ENCODE assay signal across 10 mouse cellular contexts in the genomic region with DNA sequence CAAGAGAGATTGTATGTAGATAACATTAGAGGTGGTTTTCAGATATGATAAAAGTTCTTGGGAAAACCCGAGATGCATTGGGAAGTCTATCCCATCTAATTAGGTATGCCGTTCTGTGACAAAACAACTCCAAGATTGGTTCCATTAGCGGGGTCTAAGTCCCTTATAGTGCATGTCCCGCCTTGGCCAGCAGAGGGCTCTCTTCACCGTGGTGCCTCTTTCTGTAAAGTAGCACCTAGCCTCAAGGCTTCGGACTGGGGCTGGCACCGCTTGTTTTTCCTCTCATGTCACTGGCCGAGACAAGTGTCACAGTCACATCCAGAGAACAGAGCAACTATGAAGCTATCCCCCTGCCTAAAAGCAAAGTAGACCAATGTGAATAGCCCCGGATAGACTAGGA. TPM values are rescaled to one million over a fixed set of nuclear protein-coding genes. Genes with fewer than 3 reads are reported as not detected.
DNase-seq lines count a peak whose midpoint lies in the region; ATAC-seq lines count a peak whose summit lies in the region.
"Had no signal": no experiment of that assay in that cellular context is flagged by ENCODE, and none has a peak within 500 bp of the region (broad histone marks: within the 10 kb centered on the region; RNA-seq: fewer than 3 reads in every experiment).

No protein-coding gene starts in this region.

- no peak overlapping the region for H3K4me2 ChIP-seq in liver, embryonic 12.5 days
- H3K4me2 ChIP-seq: embryonic facial prominence, embryonic 15.5 days; stomach, embryonic 15.5 days had no signal

- H3K4me3 ChIP-seq in liver, embryonic 12.5 days: no peak overlapping the region
- no peak overlapping the region for H3K4me3 ChIP-seq in limb, embryonic 10.5 days
- H3K4me3 ChIP-seq: embryonic facial prominence, embryonic 15.5 days; stomach, embryonic 15.5 days had no signal

- WGBS in liver, embryonic 12.5 days (ENCODE audit: insufficient replicate concordance): 13% methylated on average over 9 of the region's 9 CpGs
- WGBS in limb, embryonic 10.5 days: 17% methylated on average over 9 of the region's 9 CpGs

- peaks cover 13% of the 10 kb centered on the region for H3K27me3 ChIP-seq in liver, embryonic 12.5 days (replicated peaks)
- peaks cover 21% of the 10 kb centered on the region for H3K27me3 ChIP-seq in limb, embryonic 10.5 days (ENCODE audit: low read depth, poor library complexity, severe bottlenecking)
- H3K27me3 ChIP-seq: embryonic facial prominence, embryonic 15.5 days; stomach, embryonic 15.5 days had no signal

- H3K4me1 ChIP-seq in liver, embryonic 12.5 days: peaks cover 6% of the 10 kb centered on the region
- peaks cover 5% of the 10 kb centered on the region; the same call in 1 of the 2 replicates for H3K4me1 ChIP-seq in limb, embryonic 10.5 days
- H3K4me1 ChIP-seq: embryonic facial prominence, embryonic 15.5 days; stomach, embryonic 15.5 days had no signal

- no peaks in the 10 kb centered on the region for H3K9me3 ChIP-seq in liver, embryonic 12.5 days (replicated peaks)
- H3K9me3 ChIP-seq in limb, embryonic 10.5 days (replicated peaks): no peaks in the 10 kb centered on the region
- H3K9me3 ChIP-seq: embryonic facial prominence, embryonic 15.5 days; stomach, embryonic 15.5 days had no signal

- ATAC-seq in liver, embryonic 12.5 days: no peak

- no peaks in the 10 kb centered on the region for H3K36me3 ChIP-seq in liver, embryonic 12.5 days
- H3K36me3 ChIP-seq in limb, embryonic 10.5 days: no peaks in the 10 kb centered on the region
- H3K36me3 ChIP-seq: embryonic facial prominence, embryonic 15.5 days; stomach, embryonic 15.5 days had no signal

- no peak overlapping the region for H3K9ac ChIP-seq in liver, embryonic 12.5 days
- H3K9ac ChIP-seq: embryonic facial prominence, embryonic 15.5 days; stomach, embryonic 15.5 days had no signal

- peak; percentile 77 for DNase-seq in liver
- peak; percentile 72 for DNase-seq in cerebellum, adult 11 months
- peak; percentile 29 to 73 for DNase-seq in frontal cortex, postnatal 14 days (ENCODE audit: low spot score in 2 of 2)
- peak; percentile 84 for DNase-seq in kidney, adult 18-20 months
- peak; percentile 84 for DNase-seq in limb, embryonic 10.5 days (ENCODE audit: low spot score)
- peak; percentile 33 for DNase-seq in ovary, postnatal 10 days (ENCODE audit: low spot score)
- DNase-seq in thymus, postnatal 0 days (ENCODE audit: low spot score): peak; percentile 76

- H3K27ac ChIP-seq in liver, embryonic 12.5 days: no peak overlapping the region
- H3K27ac ChIP-seq in limb, embryonic 10.5 days: no peak overlapping the region
- H3K27ac ChIP-seq: embryonic facial prominence, embryonic 15.5 days; stomach, embryonic 15.5 days had no signal

RNA-seq across cellular contexts. Expression of gene Hnf4a, which starts 25.3 kb away (rescaled TPM):
- 15.1 and 15.4 TPM in 2 replicates for polyA plus RNA-seq in liver, embryonic 12.5 days (2016; fragmentation: Nextera tagmentation; extraction: Ambion mirVana)
- 0.06 TPM in 1 of 2 replicates, not detected in the other for polyA plus RNA-seq in limb, embryonic 10.5 days (2016; fragmentation: Nextera tagmentation; extraction: Ambion mirVana)
- 1.2 and 1.3 TPM in 2 replicates for polyA plus RNA-seq in thymus, postnatal 0 days (2015; fragmentation: Nextera tagmentation; extraction: Ambion mirVana)
- polyA plus RNA-seq: embryonic facial prominence, embryonic 15.5 days had no signal

RNA-seq across cellular contexts. Expression of gene R3hdml, which starts 39.8 kb away (rescaled TPM):
- not detected in 2 replicates for polyA plus RNA-seq in liver, embryonic 12.5 days (2016; fragmentation: Nextera tagmentation; extraction: Ambion mirVana)
- not detected in 2 replicates for polyA plus RNA-seq in limb, embryonic 10.5 days (2016; fragmentation: Nextera tagmentation; extraction: Ambion mirVana)
- 0.19 and 0.21 TPM in 2 replicates for polyA plus RNA-seq in thymus, postnatal 0 days (2015; fragmentation: Nextera tagmentation; extraction: Ambion mirVana)

RNA-seq across cellular contexts. Expression of gene Fitm2, which starts 59.5 kb away (rescaled TPM):
- polyA plus RNA-seq in liver, embryonic 12.5 days (2016; fragmentation: Nextera tagmentation; extraction: Ambion mirVana): 6.7 and 7.0 TPM in 2 replicates
- polyA plus RNA-seq in limb, embryonic 10.5 days (2016; fragmentation: Nextera tagmentation; extraction: Ambion mirVana): 7.7 and 10.0 TPM in 2 replicates
- polyA plus RNA-seq in thymus, postnatal 0 days (2015; fragmentation: Nextera tagmentation; extraction: Ambion mirVana): 5.5 and 5.7 TPM in 2 replicates

Comparison
In these comparisons a context has a peak if more than half of its experiments do, and no peak if none do; other contexts are left out.
1. DNase-seq: peak in every context shown above with its lines; median percentile 84 in kidney, adult 18-20 months; 84 in limb, embryonic 10.5 days; 77 in liver; 76 in thymus, postnatal 0 days; 72 in cerebellum, adult 11 months; 51 in frontal cortex, postnatal 14 days; 33 in ovary, postnatal 10 days.